Mouse (Mus musculus) embryonic fibroblast, embryonic 13.5 days (primary cell): ENCODE data around the gene Daam1.

Source experiments
- CTCF ChIP-seq: IDR thresholded peaks from 2 replicates; pipeline ENCODE4 v1.5.1; 2011; ENCODE audit warnings: mild to moderate bottlenecking, control low read depth, low read length, moderate library complexity, borderline replicate concordance; ENCODE audit not compliant: insufficient read depth
- POLR2A ChIP-seq: IDR thresholded peaks from 2 replicates; pipeline ENCODE4 v1.6.1; 2011; ENCODE audit warnings: low read depth, mild to moderate bottlenecking, control low read depth, low read length, moderate library complexity

- TF ChIP-seq POLR2A (no peak), CTCF (no peak)
These were observed 112.2 kb downstream of the Daam1 start for GRCm38 (mm10) chr12:71943112-71943511.
